24 mouse cellular contexts compared by ENCODE assay signal in genomic region chr15:12876266-12876665, GRCm38 (mm10).
"Had no signal": no experiment of that assay in that cellular context is flagged by ENCODE, and none has a peak within 500 bp of the region (broad histone marks: within the 10 kb centered on the region; RNA-seq: fewer than 3 reads in every experiment).

No protein-coding gene starts in this region.

- H3K4me3 ChIP-seq: gastrocnemius, adult 2 months; heart, adult 2 months; heart, embryonic 12.5 days; hindbrain, embryonic 13.5 days; hindbrain, embryonic 15.5 days; kidney, embryonic 15.5 days; limb, embryonic 13.5 days; limb, embryonic 15.5 days; liver, embryonic 12.5 days had no signal

- H3K27me3 ChIP-seq: heart, embryonic 12.5 days; hindbrain, embryonic 13.5 days; hindbrain, embryonic 15.5 days; kidney, embryonic 15.5 days; limb, embryonic 13.5 days; limb, embryonic 15.5 days; liver, embryonic 12.5 days had no signal

- ATAC-seq: intestine, embryonic 16.5 days; liver, embryonic 12.5 days had no signal

- H3K9ac ChIP-seq: heart, embryonic 12.5 days; hindbrain, embryonic 13.5 days; hindbrain, embryonic 15.5 days; kidney, embryonic 15.5 days; limb, embryonic 13.5 days; limb, embryonic 15.5 days; liver, embryonic 12.5 days; liver, embryonic 14.5 days had no signal

- H3K4me1 ChIP-seq: hindbrain, embryonic 13.5 days; limb, embryonic 15.5 days; liver, embryonic 12.5 days had no signal

- H3K9me3 ChIP-seq: heart, embryonic 12.5 days; hindbrain, embryonic 13.5 days; hindbrain, embryonic 15.5 days; kidney, embryonic 15.5 days; limb, embryonic 13.5 days; limb, embryonic 15.5 days; liver, embryonic 12.5 days had no signal

- H3K4me2 ChIP-seq: heart, embryonic 12.5 days; hindbrain, embryonic 13.5 days; hindbrain, embryonic 15.5 days; kidney, embryonic 15.5 days; limb, embryonic 13.5 days; limb, embryonic 15.5 days; liver, embryonic 12.5 days had no signal

- DNase-seq: gastrocnemius, adult 2 months; gastrocnemius, postnatal 14 days; gastrocnemius, postnatal 36 days; heart, adult 11 months; heart, adult 2 months; heart, postnatal 36 days; kidney, adult 11 months; kidney, adult 2 months; kidney, adult 9 months; kidney, postnatal 36 days; layer of hippocampus, adult 9-11 months; layer of hippocampus, postnatal 36 days; left cerebral cortex, postnatal 4 days had no signal

- H3K27ac ChIP-seq: gastrocnemius, adult 2 months; heart, adult 2 months; hindbrain, embryonic 13.5 days; hindbrain, embryonic 15.5 days; hindbrain, postnatal 0 days; kidney, embryonic 15.5 days; kidney, postnatal 0 days; limb, embryonic 13.5 days; limb, embryonic 15.5 days; liver, embryonic 12.5 days; liver, embryonic 14.5 days had no signal
